Mouse (Mus musculus) limb, embryonic 10.5 days (tissue): ENCODE measurements around the gene Stk16. TPM values are rescaled to one million over a fixed set of nuclear protein-coding genes. Genes with fewer than 3 reads are reported as not detected.
A peak's percentile ranks its signal among the peaks of the same experiment; 100 is the strongest.

ENCODE experiments used
- DNase-seq: peaks from one replicate; pipeline ENCODE4 v3.0.0-alpha.2; 2017; ENCODE audit warnings: low spot score
- H3K27ac ChIP-seq: fragments of 300-500 bp; sonication (generic); 2 replicates; pipeline ENCODE4 v1.5.1; 2016; ENCODE audit warnings: mild to moderate bottlenecking
- H3K27me3 ChIP-seq: fragments of 300-500 bp; sonication (generic); 2 replicates; pipeline ENCODE4 v1.6.1; 2016; ENCODE audit warnings: low read depth, mild to moderate bottlenecking; ENCODE audit not compliant: poor library complexity, severe bottlenecking
- H3K36me3 ChIP-seq: fragments of 300-500 bp; sonication (generic); 2 replicates; pipeline ENCODE4 v1.6.1; 2016; ENCODE audit warnings: mild to moderate bottlenecking, moderate library complexity
- H3K4me1 ChIP-seq: fragments of 300-500 bp; sonication (generic); 2 replicates; pipeline ENCODE4 v1.6.1; 2016
- H3K4me3 ChIP-seq: fragments of 300-500 bp; sonication (generic); 2 replicates; pipeline ENCODE4 v1.5.1; 2016; ENCODE audit warnings: mild to moderate bottlenecking, moderate library complexity
- H3K9me3 ChIP-seq: fragments of 300-500 bp; sonication (generic); replicated peaks from 2 replicates; pipeline ENCODE4 v1.6.1; 2016; ENCODE audit warnings: mild to moderate bottlenecking
- WGBS: fragments of 180-500 bp; shearing (Covaris S2); methylation state at CpG from one replicate; pipeline ENCODE4 v1.1.7; 2016; 5-methylcytosine and 5-hydroxymethylcytosine counted together
- polyA plus RNA-seq: library from polyadenylated mRNA; unstranded; fragments of >200 nt; fragmentation: Nextera tagmentation; extraction: Ambion mirVana; gene quantifications from 2 replicates; pipeline ENCODE4 v1.2.1, GENCODE M21; 2016

Stk16 gene
- polyA plus RNA-seq, 1 experiment from 2014 or later, result 149 TPM

GRCm38 (mm10) chr1:75190577-75190976 is 20.1 kb upstream of the Stk16 start:
- Histone ChIP-seq H3K4me3 (peak overlapping the region; percentile 79; the same call in 1 of the 2 replicates), H3K27ac (no peak overlapping the region), H3K36me3 (peaks cover 35% of the 10 kb centered on the region), H3K4me1 (peaks cover 19% of the 10 kb centered on the region), H3K9me3 (no peaks in the 10 kb centered on the region), H3K27me3 (no peaks in the 10 kb centered on the region)
- no peak for DNase-seq
- 49% methylated on average over 2 of the region's 2 CpGs for WGBS

DNA sequence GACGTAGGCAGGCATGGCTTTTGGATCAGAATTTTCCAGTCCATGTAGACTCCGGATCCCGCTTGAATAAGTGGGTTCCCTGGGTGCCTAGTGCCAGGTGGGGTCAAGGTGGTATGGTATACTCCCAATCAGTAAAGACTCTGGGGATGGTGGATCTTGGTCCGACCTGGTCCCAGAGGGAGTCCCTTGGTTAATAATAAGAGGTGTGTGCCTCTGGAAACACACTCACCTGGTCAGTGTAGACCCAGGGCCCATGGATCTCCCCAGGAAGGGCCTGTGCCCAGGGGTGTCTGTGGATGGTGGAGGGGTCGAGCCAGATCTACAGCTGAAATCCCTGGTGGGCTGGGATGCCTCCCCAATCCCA is 19.4 kb upstream of the Stk16 start:
- Histone ChIP-seq H3K36me3 (peaks cover 35% of the 10 kb centered on the region), H3K27ac (peak overlapping the region; percentile 85), H3K27me3 (no peaks in the 10 kb centered on the region)

DNA sequence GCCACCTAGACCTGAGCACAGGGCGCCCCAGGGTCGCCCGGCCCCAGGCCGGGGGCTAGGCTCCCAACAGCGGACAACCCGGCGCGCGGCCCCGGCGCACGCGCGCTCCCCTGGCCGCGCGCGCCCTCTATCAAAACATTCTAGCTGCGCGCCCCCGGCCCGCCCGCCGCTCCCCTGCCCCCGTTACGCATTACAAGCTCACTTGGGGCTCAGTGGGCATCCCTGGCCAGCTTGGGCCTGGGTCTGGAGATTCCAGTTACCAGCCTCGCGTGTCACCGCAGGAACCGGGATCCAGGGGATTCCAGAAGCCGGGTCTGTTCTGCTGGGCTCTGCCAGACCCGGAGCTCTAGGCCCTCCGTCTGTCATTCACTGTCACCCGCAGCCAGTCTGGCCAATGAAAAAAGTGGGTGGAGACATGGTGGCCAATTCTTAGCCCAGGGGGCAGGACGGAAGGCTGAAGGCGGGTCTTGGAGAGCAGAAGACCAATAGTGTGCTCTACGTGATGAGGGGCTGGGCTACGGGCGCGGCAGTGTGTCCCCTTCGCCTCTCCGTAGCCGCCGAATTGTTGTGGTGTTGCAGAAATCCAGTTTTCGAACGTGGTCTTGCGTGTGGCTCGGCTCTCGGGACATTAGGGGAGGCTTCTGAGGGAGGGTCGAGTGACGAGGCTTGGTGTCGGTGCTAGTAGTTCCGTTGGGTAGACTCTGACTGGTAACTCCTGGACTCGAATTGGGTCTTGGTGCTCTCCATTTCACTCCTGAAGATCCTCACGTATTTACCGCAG is 18.8 kb upstream of the Stk16 start, which contains the start of the genes Ankzf1 and Atg9a:
Gene Ankzf1, plus strand, starts transcription at position 530 of the 781 bp plus-strand sequence.
Gene Atg9a, minus strand, starts transcription at position 575 of the 781 bp plus-strand sequence.
- peak within 1 kb of the TSS; percentile 79 for H3K4me3 ChIP-seq
- WGBS, result under 1% methylated on average over 56 of the region's 56 CpGs
- H3K9me3 ChIP-seq, result no peaks in the 10 kb centered on the region
- peaks cover 35% of the 10 kb centered on the region for H3K36me3 ChIP-seq
- DNase-seq, result peak; percentile 89
- H3K4me1 ChIP-seq, result peaks cover 19% of the 10 kb centered on the region
- no peaks in the 10 kb centered on the region for H3K27me3 ChIP-seq
- peak within 1 kb of the TSS; percentile 85 for H3K27ac ChIP-seq

More for the DNA sequence above, 19.4 kb upstream of the Stk16 start:
- Histone ChIP-seq H3K4me3 (peak overlapping the region; percentile 79), H3K9me3 (no peaks in the 10 kb centered on the region), H3K4me1 (peaks cover 19% of the 10 kb centered on the region)
- DNase-seq, result no peak
- WGBS, result 43% methylated on average over 5 of the region's 5 CpGs

DNA sequence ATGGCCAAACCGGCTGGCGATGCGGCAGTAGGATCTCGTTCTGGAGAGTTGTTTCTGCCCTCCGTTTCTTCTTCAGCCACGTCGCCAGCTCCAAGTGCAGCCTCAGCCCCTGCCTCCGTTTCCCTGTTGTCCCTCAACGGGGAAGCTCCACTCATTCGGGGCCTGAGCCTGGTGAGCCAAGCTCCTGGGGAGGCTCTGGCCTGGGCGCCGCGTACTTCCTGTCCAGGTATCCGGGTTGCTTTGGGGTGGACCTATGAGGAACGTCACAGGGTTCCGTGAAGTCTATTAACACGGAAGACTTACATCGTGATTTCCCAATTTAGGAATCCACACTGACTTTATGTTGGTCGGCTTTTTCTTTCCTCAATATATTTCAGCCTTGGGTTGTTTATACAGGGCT is 18.2 kb upstream of the Stk16 start:
- H3K36me3 ChIP-seq, result peaks cover 35% of the 10 kb centered on the region
- H3K4me3 ChIP-seq, result peak overlapping the region; percentile 79
- DNase-seq, result no peak
- peak overlapping the region; percentile 85 for H3K27ac ChIP-seq
- H3K4me1 ChIP-seq, result peaks cover 19% of the 10 kb centered on the region
- no peaks in the 10 kb centered on the region for H3K9me3 ChIP-seq
- WGBS, result under 1% methylated on average over 19 of the region's 19 CpGs
- no peaks in the 10 kb centered on the region for H3K27me3 ChIP-seq

GRCm38 (mm10) chr1:75201236-75201635 is 9.4 kb upstream of the Stk16 start:
- H3K27me3 ChIP-seq, result no peaks in the 10 kb centered on the region
- no peak overlapping the region for H3K27ac ChIP-seq
- no peaks in the 10 kb centered on the region for H3K9me3 ChIP-seq
- no peak for DNase-seq
- WGBS, result 91% methylated on average over 1 of the region's 1 CpGs
- no peaks in the 10 kb centered on the region for H3K4me1 ChIP-seq
- peaks cover 39% of the 10 kb centered on the region for H3K36me3 ChIP-seq
- no peak overlapping the region for H3K4me3 ChIP-seq

DNA sequence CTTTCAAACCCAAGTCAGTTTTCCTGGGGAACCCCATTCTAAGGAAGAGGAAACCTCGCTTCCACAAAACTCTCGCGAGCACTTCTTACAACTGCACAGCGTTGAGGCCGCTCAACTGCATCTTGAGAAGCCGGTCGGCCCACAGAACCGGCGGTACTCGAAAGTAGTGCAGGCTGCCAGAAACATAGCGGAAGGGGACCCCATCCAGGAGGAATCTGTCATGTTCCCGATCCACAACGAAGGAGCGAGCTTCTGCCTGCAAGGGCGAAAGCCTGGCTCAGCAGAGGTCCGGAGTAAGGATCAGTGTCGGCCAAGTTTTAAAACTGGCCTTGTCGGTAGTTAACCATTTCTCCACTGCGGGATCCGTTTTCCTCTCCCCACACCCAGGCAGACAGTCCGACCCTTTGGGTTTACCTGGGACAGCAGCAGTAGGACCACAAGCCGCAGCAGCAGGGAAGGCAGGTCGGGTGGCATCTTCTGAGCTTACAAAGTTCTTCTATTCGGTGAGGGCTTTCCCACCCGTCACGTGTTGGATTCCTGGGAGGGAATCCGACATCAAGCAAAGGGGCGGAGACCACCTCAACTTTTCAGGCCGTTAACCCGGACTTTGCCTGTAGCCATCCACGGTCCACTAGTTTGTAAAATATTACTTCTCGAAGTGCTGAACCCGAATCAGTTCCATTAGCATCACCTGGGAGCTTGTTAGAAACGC is 1.5 kb upstream of the Stk16 start:
- H3K27me3 ChIP-seq, result peaks cover 6% of the 10 kb centered on the region; the same call in 1 of the 2 replicates
- no peaks in the 10 kb centered on the region for H3K9me3 ChIP-seq
- peaks cover 51% of the 10 kb centered on the region for H3K4me1 ChIP-seq
- 15% methylated on average over 34 of the region's 34 CpGs for WGBS
- H3K36me3 ChIP-seq, result peaks cover 26% of the 10 kb centered on the region
- H3K4me3 ChIP-seq, result peak overlapping the region; percentile 79
- peak overlapping the region; percentile 70 for H3K27ac ChIP-seq
- DNase-seq, result peak; percentile 50

- 17% methylated on average over 17 of the region's 17 CpGs for WGBS
- Histone ChIP-seq H3K9me3 (no peaks in the 10 kb centered on the region), H3K36me3 (peaks cover 44% of the 10 kb centered on the region), H3K4me1 (peaks cover 51% of the 10 kb centered on the region), H3K4me3 (peak overlapping the region; percentile 79), H3K27me3 (peaks cover 14% of the 10 kb centered on the region), H3K27ac (peak overlapping the region; percentile 87)
- no peak for DNase-seq
These were observed 587 bp downstream of the Stk16 start for GRCm38 (mm10) chr1:75211141-75211708.

- H3K4me3 ChIP-seq, result peak overlapping the region; percentile 2; the same call in 1 of the 2 replicates
- WGBS, result 86% methylated on average over 4 of the region's 4 CpGs
These were observed 1.9 kb downstream of the Stk16 start for GRCm38 (mm10) chr1:75212542-75212941.

GRCm38 (mm10) chr1:75213096-75213495 is 2.5 kb downstream of the Stk16 start:
- Histone ChIP-seq H3K4me3 (no peak overlapping the region), H3K36me3 (peaks cover 44% of the 10 kb centered on the region), H3K27me3 (peaks cover 32% of the 10 kb centered on the region), H3K9me3 (no peaks in the 10 kb centered on the region), H3K4me1 (peaks cover 55% of the 10 kb centered on the region), H3K27ac (no peak overlapping the region)
- WGBS, result 93% methylated on average over 7 of the region's 7 CpGs
- DNase-seq, result no peak

More at GRCm38 (mm10) chr1:75212542-75212941, 1.9 kb downstream of the Stk16 start:
- peaks cover 51% of the 10 kb centered on the region for H3K4me1 ChIP-seq
- peaks cover 27% of the 10 kb centered on the region for H3K27me3 ChIP-seq
- H3K9me3 ChIP-seq, result no peaks in the 10 kb centered on the region
- H3K27ac ChIP-seq, result no peak overlapping the region
- peaks cover 44% of the 10 kb centered on the region for H3K36me3 ChIP-seq
- no peak for DNase-seq

DNA sequence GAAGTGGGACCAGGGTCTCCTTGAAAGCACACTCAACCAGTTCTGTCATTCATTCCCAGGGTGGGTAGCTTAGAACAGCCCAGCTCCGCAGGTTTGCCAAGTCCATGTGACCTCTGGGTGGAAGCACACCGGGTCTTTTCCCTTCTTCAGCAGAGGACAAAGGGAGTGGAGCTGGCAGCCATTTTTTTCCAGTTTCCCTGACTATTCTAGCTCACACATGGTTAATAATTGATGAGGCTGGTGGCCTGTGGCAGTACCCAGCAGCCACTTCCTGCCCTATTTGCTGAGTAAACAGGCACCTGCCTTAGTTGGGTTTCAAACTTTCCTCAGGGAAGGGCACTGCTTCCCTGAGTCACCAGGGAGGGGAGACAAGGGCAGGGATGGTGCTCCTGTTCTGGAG is 3.8 kb downstream of the Stk16 start:
- 78% methylated on average over 2 of the region's 2 CpGs for WGBS
- H3K27me3 ChIP-seq, result peaks cover 40% of the 10 kb centered on the region
- DNase-seq, result no peak
- no peak overlapping the region for H3K27ac ChIP-seq
- peaks cover 56% of the 10 kb centered on the region for H3K4me1 ChIP-seq
- H3K9me3 ChIP-seq, result no peaks in the 10 kb centered on the region
- H3K4me3 ChIP-seq, result no peak overlapping the region
- H3K36me3 ChIP-seq, result peaks cover 44% of the 10 kb centered on the region

DNA sequence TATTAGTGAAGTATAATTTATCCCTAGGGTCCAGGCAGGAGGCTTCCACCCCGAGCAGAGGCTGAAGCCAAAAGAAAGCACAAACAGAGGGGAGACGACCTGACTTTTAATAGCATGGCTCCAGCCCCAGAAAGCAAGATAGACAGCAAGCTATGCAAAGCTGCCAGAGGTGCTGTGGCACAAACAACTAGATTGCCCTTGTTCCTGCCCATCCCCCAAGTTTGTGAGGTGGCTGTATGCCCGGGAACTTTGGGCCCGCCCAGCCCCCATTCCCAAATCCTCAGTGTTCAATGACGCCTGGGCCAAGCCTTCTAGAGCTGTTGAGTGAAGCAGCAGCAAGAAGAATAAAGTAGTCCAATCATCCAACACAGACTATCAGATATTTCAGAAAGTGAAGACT is 4.2 kb downstream of the Stk16 start:
- H3K9me3 ChIP-seq, result no peaks in the 10 kb centered on the region
- peaks cover 44% of the 10 kb centered on the region for H3K36me3 ChIP-seq
- H3K27ac ChIP-seq, result no peak overlapping the region
- peaks cover 56% of the 10 kb centered on the region for H3K4me1 ChIP-seq
- no peak overlapping the region for H3K4me3 ChIP-seq
- peaks cover 44% of the 10 kb centered on the region for H3K27me3 ChIP-seq
- WGBS, result 84% methylated on average over 5 of the region's 5 CpGs
- DNase-seq, result no peak

DNA sequence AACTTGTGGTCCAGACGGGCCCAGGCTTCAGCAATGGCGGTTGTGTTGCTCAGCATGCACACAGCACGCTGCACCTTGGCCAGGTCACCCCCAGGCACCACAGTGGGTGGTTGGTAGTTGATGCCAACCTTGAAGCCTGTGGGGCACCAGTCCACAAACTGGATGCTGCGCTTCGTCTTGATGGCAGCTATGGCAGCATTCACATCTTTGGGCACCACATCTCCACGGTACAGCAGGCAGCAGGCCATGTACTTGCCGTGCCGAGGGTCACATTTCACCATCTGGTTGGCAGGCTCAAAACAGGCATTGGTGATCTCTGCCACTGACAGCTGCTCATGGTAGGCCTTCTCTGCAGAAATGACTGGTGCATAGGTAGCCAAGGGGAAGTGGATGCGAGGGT is 5.1 kb downstream of the Stk16 start:
- no peak overlapping the region for H3K27ac ChIP-seq
- H3K4me3 ChIP-seq, result no peak overlapping the region
- H3K36me3 ChIP-seq, result peaks cover 44% of the 10 kb centered on the region
- peaks cover 47% of the 10 kb centered on the region for H3K4me1 ChIP-seq
- no peak for DNase-seq
- WGBS, result 93% methylated on average over 9 of the region's 9 CpGs
- no peaks in the 10 kb centered on the region for H3K9me3 ChIP-seq
- peaks cover 53% of the 10 kb centered on the region for H3K27me3 ChIP-seq
